Mouse (Mus musculus): ENCODE results near the gene Rpl35. TPM values are rescaled to one million over a fixed set of nuclear protein-coding genes. Genes with fewer than 3 reads are reported as not detected.

Rpl35 gene
- polyA plus RNA-seq (2015; fragmentation: Nextera tagmentation; extraction: Ambion mirVana) = 1,307 and 2,501 TPM in 2 replicates

GRCm38 (mm10) chr2:39005574-39006079 is at the start of gene Rpl35:
TSS of gene Rpl35 (minus strand) at chr2:39005624.

GRCm38 (mm10) chr2:39004880-39005435 is 466 bp downstream of the Rpl35 start, which contains the start of gene Arpc5l:
TSS of gene Arpc5l (plus strand) at chr2:39005348.

GRCm38 (mm10) chr2:38997386-38998374 is 7.7 kb downstream of the Rpl35 start, which contains the start of gene Wdr38:
TSS of gene Wdr38 (plus strand) at chr2:38997476.

Other genes with a start within 250 kb of the Rpl35 start
- 0.57 and 0.83 TPM in 2 replicates for gene Nr6a1, start 77.9 kb downstream of the Rpl35 start, polyA plus RNA-seq (2015; fragmentation: Nextera tagmentation; extraction: Ambion mirVana)
- 10.9 and 15.5 TPM in 2 replicates for gene Olfml2a, start 73.6 kb downstream of the Rpl35 start, polyA plus RNA-seq (2015; fragmentation: Nextera tagmentation; extraction: Ambion mirVana)
- gene Wdr38, start 8.1 kb downstream of the Rpl35 start, polyA plus RNA-seq (2015; fragmentation: Nextera tagmentation; extraction: Ambion mirVana) = 0.85 and 1.2 TPM in 2 replicates
- gene Arpc5l, start 276 bp downstream of the Rpl35 start, polyA plus RNA-seq (2015; fragmentation: Nextera tagmentation; extraction: Ambion mirVana) = 126 and 138 TPM in 2 replicates
- gene Golga1, start 59.9 kb upstream of the Rpl35 start, polyA plus RNA-seq (2015; fragmentation: Nextera tagmentation; extraction: Ambion mirVana) = 12.5 and 18.2 TPM in 2 replicates
- 3.9 and 4.5 TPM in 2 replicates for gene Scai, start 185.1 kb upstream of the Rpl35 start, polyA plus RNA-seq (2015; fragmentation: Nextera tagmentation; extraction: Ambion mirVana)
- 54.4 and 79.9 TPM in 2 replicates for gene Ppp6c, start 220.8 kb upstream of the Rpl35 start, polyA plus RNA-seq (2015; fragmentation: Nextera tagmentation; extraction: Ambion mirVana)

Measured in adrenal gland, postnatal 0 days (tissue).